Mouse (Mus musculus): ENCODE results near the gene Chrm5.

Chrm5 gene

GRCm38 (mm10) chr2:112481564-112481963 lies 995 bp upstream of the Chrm5 start:
- WGBS = 1% methylated on average over 2 of the region's 2 CpGs

GRCm38 (mm10) chr2:112476554-112476953 lies 4.0 kb downstream of the Chrm5 start:
- WGBS = 71% methylated on average over 6 of the region's 6 CpGs

GRCm38 (mm10) chr2:112474997-112475724 lies 5.4 kb downstream of the Chrm5 start:
- 41% methylated on average over 5 of the region's 5 CpGs for WGBS

- 87% methylated on average over 2 of the region's 2 CpGs for WGBS
Observed at GRCm38 (mm10) chr2:112472076-112472475, 8.5 kb downstream of the Chrm5 start.

GRCm38 (mm10) chr2:112470961-112471381 lies 9.6 kb downstream of the Chrm5 start:
- 35% methylated on average over 5 of the region's 5 CpGs for WGBS

- 95% methylated on average over 3 of the region's 3 CpGs for WGBS
Observed at GRCm38 (mm10) chr2:112460557-112460956, 20.0 kb downstream of the Chrm5 start.

- WGBS = under 1% methylated on average over 49 of the region's 49 CpGs
Observed at GRCm38 (mm10) chr2:112454862-112455564, 25.6 kb downstream of the Chrm5 start, which contains the start of gene Emc7. Emc7 (plus strand) TSS chr2:112454997.

- WGBS = 32% methylated on average over 17 of the region's 17 CpGs
Observed at GRCm38 (mm10) chr2:112454125-112454861, 26.3 kb downstream of the Chrm5 start.

GRCm38 (mm10) chr2:112449597-112450296 lies 30.8 kb downstream of the Chrm5 start:
- 32% methylated on average over 4 of the region's 4 CpGs for WGBS

GRCm38 (mm10) chr2:112448046-112448445 lies 32.5 kb downstream of the Chrm5 start:
- 71% methylated on average over 4 of the region's 4 CpGs for WGBS

- 47% methylated on average over 2 of the region's 2 CpGs for WGBS
Observed at GRCm38 (mm10) chr2:112443491-112443890, 37.1 kb downstream of the Chrm5 start.

- 88% methylated on average over 2 of the region's 2 CpGs for WGBS
Observed at GRCm38 (mm10) chr2:112437589-112437988, 43.0 kb downstream of the Chrm5 start.

- 71% methylated on average over 4 of the region's 4 CpGs for WGBS
Observed at GRCm38 (mm10) chr2:112436292-112436691, 44.3 kb downstream of the Chrm5 start.

GRCm38 (mm10) chr2:112433359-112433758 lies 47.2 kb downstream of the Chrm5 start:
- WGBS = 50% methylated on average over 2 of the region's 2 CpGs

GRCm38 (mm10) chr2:112432523-112432922 lies 48.0 kb downstream of the Chrm5 start:
- WGBS = 56% methylated on average over 2 of the region's 2 CpGs

- WGBS = 63% methylated on average over 5 of the region's 5 CpGs
Observed at GRCm38 (mm10) chr2:112430403-112430802, 50.2 kb downstream of the Chrm5 start.

GRCm38 (mm10) chr2:112429665-112430064 lies 50.9 kb downstream of the Chrm5 start:
- WGBS = 87% methylated on average over 4 of the region's 4 CpGs
